Mouse (Mus musculus) urinary bladder, postnatal 14 days (tissue): ENCODE results near the gene Kcnn4.
"Not testable (repeated sequence)": the region's sequence is repeated elsewhere in the genome, so short reads cannot be mapped to it uniquely, and the experiment has no call there.

ENCODE experiments used
- DNase-seq: peaks from one replicate; pipeline ENCODE4 v3.0.0; 2021; ENCODE audit warnings: low spot score

Kcnn4 gene

GRCm38 (mm10) chr7:24391687-24392086 lies 21.6 kb downstream of the Kcnn4 start:
- no peak for DNase-seq

DNA sequence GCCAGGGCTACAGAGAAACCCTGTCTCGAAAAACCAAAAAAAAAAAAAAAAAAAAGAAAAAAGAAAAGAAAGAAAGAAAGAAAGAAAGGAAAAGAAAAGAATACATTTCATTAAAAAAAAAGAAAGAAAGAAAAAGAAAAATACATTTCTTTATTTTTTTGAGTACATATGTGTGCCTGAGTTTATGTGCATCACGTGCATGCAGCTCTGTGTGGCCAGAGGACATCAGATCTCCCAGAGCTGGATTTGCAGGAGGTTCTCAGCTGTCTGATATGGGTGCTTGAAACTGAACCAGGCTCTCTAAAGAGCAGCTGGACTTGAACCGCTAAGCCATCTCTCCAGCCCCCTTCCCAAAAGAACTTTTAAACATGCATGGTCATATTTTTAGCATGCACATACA lies 24.0 kb downstream of the Kcnn4 start:
- no peak for DNase-seq

DNA sequence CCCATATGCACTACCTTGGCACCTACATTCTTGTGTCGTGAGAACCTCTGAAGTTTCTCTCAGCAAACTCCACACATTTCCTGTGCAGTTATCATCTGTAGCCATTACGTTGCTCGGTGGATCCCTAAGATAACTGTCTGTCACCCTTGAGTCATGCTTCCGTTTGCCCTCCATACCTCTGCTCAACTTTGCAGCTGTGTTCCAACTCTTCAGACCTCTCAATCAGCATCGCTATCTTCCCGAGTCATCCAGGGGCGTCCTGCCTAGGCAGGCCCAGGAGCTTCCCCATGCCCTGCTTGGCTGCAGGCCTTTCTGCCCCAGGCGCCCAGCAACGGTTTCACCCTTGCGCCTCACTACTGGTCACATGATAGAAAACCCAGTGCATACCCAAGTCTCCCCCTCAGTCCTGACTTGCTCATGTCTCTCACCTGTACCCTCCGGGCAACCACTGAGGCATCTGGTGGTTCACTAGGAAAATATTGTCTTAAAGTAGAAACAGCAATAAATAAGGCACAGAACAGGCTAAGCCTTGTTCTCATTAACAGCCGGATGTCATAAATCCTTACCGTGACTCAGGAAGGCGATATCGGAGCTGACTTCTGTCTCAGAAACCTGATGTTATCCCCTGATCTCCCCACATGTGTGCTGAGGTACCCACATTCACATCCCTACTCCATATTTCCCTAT lies 24.6 kb downstream of the Kcnn4 start:
- peak; percentile 78 for DNase-seq

- DNase-seq, result no peak
These were observed 26.8 kb downstream of the Kcnn4 start for GRCm38 (mm10) chr7:24396832-24397231.

DNA sequence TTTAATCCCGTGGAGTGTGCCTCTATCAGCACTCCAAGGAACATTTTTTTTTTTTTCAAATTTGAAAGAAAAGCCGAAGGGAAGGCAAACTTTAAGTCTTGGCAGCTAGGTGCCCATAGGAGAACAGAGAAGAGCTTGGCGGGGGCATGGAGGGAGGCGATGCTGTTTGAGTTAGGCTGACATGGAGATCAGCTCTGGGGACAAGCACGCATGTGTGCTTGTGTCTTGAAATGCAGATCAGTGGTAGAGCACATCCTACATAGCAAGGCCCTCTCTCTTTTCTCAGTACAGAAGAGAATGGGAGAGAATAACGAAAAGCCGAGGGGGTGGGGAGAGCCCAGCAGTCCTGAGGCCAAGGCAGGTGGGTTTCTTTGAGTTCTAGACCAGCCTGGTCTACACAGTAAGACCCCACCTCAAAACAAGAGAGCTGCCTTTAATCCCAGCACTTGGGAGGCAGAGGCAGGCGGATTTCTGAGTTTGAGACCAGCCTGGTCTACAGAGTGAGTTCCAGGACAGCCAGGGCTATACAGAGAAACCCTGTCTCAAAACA lies 28.4 kb downstream of the Kcnn4 start:
- no peak for DNase-seq

DNA sequence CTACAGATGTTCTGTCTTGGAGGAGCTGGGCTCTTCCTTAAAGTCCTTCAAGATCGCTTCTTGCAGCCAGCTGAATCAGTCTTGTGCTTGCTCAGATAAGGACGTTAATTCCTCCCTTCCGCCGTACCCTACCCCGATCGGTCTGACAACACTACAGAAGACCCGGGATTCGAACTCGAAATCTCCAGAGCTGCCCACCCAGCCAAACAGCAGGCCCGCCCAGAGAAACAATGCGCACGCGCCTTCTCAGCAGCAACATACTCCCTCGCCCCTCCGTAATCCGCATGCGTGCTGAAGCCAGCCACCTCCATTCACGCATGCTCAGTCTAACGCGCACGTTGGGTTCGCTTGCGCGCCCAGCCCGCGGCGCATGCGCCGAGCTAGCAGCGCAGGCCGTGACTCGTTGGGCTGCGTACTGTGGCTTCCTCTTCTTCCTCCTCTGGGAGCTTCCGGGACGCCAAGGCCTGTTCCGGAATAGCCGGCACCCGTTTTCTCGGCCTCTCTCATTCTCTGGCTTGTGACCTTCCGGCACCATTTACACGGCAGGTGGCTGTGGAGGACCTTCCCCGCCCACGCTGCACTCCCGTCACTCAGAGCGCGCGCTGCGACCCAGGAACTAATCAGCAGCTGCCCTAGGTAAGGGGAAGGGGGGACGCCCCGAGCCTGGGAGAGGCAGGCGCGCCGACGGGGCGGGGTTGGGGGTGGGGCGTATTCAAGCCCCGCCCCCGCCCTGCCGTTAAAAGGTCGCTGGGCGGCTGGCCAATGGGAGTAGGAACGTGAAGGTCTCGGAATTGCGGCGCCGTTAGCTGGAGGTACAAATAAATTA lies 29.4 kb downstream of the Kcnn4 start, which contains the start of gene Smg9:
Gene Smg9 (plus strand): TSS at position 364 of the 826 bp plus-strand sequence.
- peak; percentile 98 for DNase-seq

DNA sequence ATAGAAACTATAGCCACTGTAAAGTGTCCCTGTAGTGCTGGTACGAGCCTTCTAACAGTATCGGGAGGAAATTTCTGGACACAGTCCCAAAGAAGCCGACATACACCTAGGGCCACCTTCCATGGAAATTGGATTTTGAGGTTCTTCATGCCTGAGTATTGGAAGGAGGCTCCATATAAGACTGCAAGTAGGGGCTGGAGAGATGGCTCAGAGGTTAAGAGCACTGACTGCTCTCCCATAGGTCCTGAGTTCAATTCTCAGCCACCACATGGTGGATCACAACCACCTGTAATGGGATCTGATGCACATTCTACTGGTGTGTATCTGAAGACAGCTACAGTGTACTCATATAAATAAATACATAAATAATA lies 30.0 kb downstream of the Kcnn4 start:
- no peak for DNase-seq

- not testable (repeated sequence) for DNase-seq
These were observed 30.4 kb downstream of the Kcnn4 start for GRCm38 (mm10) chr7:24400489-24400888.

- DNase-seq, result no peak
These were observed 32.8 kb downstream of the Kcnn4 start for GRCm38 (mm10) chr7:24402851-24403250.

- DNase-seq, result no peak
These were observed 35.6 kb downstream of the Kcnn4 start for GRCm38 (mm10) chr7:24405649-24406048.

DNA sequence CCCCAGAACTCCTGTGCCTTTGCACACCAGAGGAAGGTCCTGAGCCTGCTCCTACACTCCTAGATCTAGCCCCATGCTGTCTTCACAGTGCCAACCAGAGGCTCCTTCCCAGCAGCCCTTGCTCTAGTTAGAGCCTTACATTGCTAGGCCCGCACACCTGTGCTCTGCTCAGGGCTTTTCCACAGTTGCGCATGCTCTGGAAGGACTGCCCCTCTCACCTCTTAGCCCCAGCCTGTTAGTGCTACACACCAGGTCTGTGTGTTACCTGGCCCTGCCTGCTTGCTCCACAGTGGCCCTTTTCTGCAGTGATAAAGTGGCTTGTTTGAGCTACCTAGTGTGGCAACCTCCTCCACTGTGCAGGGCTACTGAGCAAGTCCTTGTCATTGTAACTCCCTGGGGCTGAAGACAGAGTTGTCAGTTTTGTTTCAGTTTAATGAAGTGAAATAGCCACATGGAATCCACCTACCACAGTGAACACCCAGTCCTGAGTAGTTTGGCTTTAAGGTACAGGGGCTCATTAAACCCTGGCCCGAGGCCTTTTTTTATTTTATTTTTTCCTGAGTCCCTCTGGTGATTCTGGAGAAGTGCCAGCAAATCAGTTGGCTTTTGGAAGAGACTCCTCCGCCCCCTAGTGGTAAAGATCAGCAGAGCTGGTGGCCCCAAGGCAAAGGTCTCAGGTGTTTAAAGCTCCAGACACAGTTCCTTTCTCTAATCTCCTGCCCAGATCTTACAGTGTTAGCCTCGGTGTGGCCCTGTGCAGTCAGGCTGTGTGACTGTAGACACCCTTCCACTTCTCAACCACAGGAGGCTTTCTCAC lies 36.7 kb downstream of the Kcnn4 start:
- peak; percentile 83 for DNase-seq

DNA sequence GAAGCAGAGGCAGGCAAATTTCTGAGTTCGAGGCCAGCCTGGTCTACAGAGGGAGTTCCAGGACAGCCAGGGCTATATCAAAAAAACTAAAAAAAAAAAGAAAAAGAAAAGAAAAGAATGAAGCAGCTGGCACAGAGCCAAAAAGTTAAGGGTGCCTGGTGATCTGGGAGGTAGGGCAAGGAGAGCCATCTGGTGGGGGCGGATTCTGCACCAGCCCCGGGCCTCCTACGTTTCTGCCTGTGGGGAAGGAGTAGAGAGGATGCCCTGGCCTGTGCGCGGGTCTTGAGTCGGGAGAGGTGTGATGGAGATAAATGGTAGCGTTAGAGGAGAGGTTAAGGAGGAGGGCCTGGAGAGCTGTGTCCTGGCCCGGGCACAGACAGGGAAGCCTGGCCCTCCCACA lies 38.1 kb downstream of the Kcnn4 start:
- no peak for DNase-seq

DNA sequence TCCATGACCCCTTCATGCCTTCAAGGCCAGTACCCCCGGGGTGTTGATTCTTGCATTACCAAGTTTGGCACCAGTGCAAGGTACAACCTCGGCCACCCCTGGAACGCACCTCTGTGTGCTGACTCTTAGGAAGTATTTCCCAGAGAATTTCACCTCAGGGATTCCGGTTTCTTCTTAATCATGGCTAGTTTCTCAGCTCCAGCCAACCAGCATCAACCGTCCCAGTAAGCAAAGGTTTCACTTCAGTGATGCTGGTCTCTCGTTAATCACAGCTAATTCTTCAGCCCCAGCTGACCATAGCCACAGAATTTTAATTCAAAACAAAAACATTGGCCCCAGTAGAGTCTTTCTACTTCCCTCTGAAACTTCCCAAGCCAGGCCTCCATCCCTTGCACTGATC lies 40.1 kb downstream of the Kcnn4 start:
- no peak for DNase-seq

DNA sequence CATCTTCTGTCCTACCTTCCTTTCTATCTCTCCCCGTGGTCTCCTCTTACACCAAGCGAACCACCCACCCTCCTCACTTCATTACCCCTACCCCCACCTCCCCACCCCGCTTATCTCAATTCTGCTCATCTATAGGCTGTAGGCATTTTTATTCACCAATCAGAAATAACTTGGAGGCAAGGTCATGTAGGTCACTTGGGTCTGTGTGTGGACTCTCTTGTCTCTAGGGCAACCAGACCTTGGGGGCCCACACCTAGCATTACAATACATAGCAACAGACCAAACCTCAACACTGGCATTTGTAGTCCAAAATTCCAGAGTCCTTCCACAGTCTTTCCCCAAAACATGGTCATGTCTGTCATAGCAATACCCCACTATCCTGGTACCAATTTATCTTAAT lies 40.8 kb downstream of the Kcnn4 start:
- DNase-seq, result no peak

DNA sequence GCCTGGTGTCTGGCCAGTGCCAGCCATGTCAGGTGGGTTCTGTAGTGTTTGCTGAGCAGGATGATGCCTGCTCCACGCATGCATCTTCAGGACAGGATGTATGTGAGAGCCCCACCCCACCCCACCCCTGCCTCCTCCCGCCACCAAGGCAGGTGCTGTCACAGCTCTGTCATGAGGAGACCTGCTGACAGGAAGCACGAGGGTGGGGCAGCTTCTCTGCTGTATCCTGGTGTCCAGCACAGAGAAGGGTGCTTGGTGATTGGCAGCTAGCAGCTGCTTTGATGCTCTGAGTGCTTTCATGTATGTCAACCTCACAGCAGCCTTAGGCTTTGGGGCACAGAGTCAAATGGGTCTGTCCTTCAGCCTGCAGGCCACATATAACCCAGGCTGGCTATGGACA lies 43.6 kb downstream of the Kcnn4 start:
- no peak for DNase-seq

DNA sequence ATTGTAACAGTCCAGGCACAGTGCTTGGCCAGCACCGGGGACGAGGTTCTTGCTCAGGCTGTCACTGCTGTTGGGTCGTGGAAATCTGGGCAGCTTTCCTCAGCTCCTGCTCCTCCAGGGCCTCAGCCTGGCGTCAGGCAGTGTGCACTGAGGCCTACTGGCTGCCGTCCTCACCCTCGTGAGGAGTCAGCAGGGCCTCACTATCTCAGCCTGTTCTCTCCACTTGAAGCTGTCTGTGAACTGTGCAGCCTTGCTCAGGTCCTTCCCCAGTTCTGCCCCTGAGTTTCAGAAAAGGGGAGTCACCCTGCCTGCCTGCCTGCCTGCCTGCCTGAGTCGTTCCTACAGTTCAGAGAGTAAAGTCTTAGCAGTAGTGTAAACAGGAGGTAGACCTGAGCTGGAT lies 45.2 kb downstream of the Kcnn4 start:
- DNase-seq, result no peak

GRCm38 (mm10) chr7:24419579-24419978 lies 49.5 kb downstream of the Kcnn4 start:
- no peak for DNase-seq

DNA sequence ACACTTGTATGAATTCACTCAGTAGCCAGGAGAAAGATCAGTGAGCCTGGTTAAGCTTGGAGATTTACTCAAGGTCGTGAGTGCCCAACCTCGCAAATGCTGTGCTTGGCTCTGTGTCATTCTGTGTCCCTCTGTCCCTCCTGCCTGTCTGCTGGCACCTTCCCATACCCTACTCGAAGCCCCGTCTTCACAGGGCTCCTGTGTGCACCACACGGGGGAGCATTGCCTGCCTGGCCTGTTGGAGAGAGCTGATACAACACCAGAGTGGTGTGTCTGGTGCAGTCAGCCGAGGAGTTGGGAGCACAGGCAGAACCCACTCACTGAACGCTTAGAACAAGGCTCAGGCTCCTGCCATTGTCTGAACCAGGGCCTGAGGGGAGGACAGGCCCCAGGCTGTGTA lies 51.6 kb downstream of the Kcnn4 start:
- no peak for DNase-seq

DNA sequence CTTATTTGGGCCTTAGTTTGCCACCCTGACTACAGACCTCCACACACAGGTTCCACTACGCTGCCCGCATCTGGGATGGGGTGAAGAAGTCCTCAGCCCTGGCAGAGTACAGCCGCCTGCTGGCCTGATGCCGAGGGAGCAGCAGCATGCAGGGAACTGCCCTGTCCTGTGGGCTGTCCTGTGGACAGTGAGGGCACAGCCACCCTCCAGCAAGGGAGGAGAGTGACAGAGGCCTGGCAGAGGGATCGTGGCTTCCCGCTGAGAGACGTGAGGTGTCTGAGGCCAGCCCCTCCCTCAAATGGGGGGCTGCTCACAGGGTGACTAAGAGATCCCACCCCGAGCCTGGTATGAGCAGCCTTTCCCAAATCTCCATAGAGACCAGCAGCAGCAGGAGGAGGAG lies 52.2 kb downstream of the Kcnn4 start:
- DNase-seq, result no peak

DNA sequence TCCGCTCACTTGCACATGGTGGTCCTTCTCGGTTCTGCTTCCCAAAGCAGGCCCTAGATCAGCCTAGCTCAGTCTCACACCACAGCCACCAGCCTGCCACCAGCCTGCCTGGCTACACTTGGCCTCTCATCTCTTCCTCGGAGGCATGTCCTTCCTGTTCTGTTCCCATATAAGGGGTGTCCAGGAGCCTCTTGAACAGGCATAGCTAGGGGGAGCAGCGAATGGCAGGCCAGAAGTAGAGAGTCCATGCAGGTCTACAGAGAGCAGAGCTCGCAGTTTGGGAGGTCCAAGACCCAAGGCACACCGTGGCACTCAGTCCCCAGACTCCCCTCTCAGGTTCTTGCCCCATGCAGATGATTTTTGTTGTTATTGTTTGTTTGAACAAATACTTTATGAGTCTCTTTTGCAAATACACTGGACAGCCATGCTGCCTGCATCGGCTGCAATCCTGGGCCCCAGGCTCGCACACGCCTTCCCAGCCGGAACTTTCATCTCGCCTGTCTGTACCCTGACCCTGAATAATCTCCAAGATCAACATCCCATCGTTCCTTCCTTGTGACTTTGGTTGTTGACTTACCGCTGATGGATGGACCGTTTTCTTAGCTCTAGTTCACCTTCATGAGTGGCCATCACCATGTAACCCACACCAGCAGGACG lies 53.2 kb downstream of the Kcnn4 start:
- DNase-seq, result no peak

GRCm38 (mm10) chr7:24423956-24424732 lies 54.1 kb downstream of the Kcnn4 start:
- peak; percentile 51 for DNase-seq
